Mouse (Mus musculus) c-Kit-positive CD71-positive TER-119-positive erythroid progenitor cells, embryonic 14.5 days (primary cell): ENCODE measurements at regions not wholly inside any gene's neighbourhood (a gene's known extent, or its start where the extent isn't known, plus 50 kb on each side); places are given as distances from the start of the nearest gene placed in this dataset.

Source experiments
- DNase-seq: peaks from one replicate; pipeline ENCODE4 v3.0.0-alpha.2; 2013; ENCODE audit warnings: low spot score

- no peak for DNase-seq
These were observed 51.3 kb upstream of the Tank start for GRCm38 (mm10) chr2:61527127-61527526.

- no peak for DNase-seq
These were observed 54.2 kb upstream of the Tank start for GRCm38 (mm10) chr2:61524060-61524734.

DNA sequence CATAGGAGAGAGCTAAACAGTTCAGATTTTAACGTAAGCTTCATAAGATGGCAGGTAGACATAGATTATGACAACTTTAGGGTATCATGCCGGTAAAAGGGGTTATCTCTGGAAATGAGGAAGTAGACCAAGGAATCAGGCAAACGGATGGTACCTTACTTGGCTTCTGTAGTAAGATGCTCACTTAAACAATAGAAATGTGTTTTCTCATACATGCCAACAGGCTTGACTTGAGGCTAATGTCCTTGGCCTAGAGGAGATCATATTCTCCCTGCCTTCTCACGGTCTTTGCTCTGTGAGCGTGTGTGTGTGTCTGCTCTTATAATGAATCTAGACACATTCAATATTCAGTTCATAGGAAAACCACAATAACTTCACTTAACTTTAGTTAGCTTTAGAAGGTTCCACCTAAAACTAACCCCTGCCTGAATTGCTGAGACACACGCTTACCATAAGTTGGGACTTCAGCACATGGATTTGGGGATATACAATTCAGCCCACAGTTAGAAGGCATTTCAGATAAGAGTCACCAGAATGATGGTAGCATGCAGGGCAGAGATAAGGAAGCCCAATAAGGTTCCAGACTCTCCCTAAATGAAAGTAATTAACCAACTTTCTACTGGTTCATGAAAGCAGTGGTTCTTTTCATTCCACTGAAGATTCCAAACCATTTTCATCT is 63.8 kb upstream of the Tank start:
- peak; percentile 66 for DNase-seq

DNA sequence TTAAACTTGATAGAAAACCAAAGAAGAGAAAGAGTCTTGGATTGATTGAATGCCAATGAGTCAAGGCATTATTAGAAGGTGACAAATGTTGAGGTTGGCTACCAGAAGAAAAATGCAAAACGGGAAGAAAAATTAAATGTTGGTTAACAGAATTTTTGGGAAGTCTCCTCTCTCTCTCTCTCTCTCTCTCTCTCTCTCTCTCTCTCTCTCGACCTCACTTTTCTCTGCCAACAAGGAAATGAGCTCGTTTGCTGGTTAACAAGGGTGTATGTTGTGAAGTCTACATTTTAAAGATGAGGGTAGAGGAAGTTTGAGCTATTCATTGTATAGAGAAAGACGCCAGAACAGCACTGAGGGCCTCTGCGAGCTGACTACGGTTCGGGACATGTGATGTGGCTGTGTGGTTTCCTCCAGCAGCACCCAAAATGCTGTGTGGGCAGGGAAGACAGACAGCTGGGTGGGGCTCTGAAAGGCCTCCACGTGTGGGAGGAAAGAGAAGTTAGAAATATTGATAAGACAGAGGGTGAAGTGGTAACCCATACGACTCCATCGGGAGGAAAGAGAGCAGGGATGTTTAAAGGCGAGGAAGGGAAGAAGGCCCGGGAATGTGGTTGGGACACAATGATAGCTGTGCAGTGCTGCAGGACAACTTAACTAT is 64.5 kb upstream of the Tank start:
- peak; percentile 77 for DNase-seq

GRCm38 (mm10) chr2:61503594-61503993 is 74.8 kb upstream of the Tank start:
- no peak for DNase-seq

DNA sequence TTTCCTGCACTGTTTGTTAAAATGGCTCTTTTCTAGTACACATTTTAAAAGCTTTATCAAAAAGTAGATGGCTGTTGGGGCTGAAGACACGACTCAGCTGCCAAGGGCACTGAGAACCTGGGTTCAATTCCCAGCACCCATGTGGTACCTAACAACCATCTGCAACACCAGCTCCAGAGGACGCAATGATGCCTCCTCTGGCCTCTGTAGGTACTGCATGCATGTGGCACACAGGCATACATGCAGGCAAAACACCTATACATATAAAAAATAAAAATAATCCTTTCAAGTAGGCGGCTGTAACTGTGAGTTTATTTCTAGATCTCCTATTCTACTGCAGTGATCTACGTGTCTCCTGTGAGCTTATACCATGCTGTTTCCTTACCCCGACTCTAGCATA is 76.5 kb upstream of the Tank start:
- DNase-seq = no peak

DNA sequence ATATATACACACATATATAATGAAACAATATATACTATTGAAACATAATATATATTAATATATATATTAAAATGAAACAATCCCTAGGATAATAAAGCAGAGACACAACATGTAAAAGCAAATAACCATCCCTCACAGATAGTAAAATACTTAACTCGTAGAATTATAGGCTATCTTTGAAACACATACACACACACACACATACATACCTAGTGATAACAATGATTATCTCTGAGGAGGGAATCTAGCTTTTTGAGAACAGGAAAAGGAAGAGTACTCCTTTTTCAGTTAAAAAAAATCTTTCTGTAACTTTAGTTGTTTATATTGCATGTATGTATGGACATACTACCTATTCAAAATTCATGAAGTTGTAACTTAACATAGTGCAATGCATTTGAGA is 79.1 kb upstream of the Tank start:
- DNase-seq = no peak

DNA sequence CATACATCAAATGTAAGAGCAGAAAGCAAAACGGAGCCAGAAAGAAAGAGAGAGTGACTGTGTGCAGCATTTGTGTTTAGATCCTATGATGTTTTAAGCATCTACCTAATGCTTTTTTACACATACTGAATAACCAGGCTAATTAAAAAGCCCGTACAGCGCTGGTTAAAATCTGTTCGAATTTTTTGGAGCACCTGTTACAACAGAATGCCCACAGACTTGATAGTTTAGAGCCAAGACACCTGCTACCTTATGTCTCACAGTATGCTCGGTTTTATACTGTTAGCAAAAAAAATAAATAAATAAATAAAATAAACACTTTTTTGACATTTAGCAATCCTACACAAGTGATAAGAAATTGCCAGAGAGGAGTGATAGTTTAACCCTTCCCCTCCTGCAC is 80.5 kb upstream of the Tank start:
- DNase-seq = no peak

DNA sequence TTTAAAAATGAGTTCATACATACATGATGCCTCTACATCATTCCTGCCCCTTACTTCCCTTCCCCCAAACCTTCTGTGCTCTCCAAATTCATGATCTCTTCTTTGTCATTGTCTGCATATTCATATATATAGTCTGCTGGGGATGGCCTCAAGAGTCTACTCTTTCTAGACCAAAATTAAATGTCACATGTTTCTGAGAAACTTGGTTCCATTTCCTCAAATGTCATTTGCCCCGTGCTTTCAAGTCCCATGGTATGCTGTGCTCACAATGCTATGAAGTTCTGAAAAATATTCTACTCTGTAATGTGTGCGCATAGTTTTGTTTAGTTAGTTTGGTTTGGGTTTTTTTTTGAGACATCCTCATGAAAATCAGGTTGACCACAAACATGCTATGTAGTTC is 81.4 kb upstream of the Tank start:
- DNase-seq = no peak

- DNase-seq = peak; percentile 75
These were observed 84.3 kb upstream of the Tank start for GRCm38 (mm10) chr2:61493918-61494712.

GRCm38 (mm10) chr2:61492043-61492743 is 86.2 kb upstream of the Tank start:
- DNase-seq = no peak

- no peak for DNase-seq
These were observed 87.8 kb upstream of the Tank start for GRCm38 (mm10) chr2:61490436-61491109.

- DNase-seq = no peak
These were observed 88.6 kb upstream of the Tank start for GRCm38 (mm10) chr2:61489762-61490161.

DNA sequence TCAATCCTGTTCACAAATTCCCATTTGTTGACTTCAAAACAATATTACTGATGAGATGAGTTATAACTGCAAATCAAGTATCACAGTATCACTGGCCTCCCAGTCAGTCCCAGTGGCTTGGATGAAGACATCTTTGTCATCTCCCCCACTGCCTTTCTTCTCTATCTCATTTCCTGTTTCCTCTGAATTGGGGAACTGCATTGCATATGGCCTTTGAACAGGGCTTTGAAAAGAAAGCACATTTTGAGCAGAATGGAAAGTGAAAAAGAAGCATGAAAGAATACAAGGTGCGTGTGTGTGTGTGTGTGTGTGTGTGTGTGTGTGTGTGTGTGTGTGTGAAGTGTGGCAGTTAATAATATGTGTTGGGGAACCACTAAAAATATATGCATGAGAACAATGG is 94.6 kb upstream of the Tank start:
- DNase-seq = no peak

DNA sequence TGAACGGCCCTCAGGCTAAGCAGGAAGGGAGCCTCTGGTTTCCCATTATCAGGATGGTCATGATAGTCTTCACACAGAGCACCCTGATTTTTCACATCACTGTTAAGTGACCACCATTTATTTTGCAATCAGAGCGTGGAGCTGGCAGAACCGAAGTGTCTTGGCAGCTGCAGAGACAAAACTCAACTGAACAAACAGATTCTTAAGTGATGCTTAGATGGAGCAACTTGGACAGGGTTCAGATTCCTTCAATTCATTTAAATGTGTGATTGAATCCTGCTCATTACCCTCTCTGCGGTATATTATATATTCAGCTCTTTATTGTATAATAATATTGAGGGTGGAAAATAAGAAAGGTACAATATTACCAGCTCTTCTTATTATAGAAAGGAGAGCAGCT is 101.7 kb upstream of the Tank start:
- no peak for DNase-seq

- DNase-seq = no peak
These were observed 103.8 kb upstream of the Tank start for GRCm38 (mm10) chr2:61474626-61475025.

- peak; percentile 58 for DNase-seq
These were observed 107.9 kb upstream of the Tank start for GRCm38 (mm10) chr2:61470521-61470920.

DNA sequence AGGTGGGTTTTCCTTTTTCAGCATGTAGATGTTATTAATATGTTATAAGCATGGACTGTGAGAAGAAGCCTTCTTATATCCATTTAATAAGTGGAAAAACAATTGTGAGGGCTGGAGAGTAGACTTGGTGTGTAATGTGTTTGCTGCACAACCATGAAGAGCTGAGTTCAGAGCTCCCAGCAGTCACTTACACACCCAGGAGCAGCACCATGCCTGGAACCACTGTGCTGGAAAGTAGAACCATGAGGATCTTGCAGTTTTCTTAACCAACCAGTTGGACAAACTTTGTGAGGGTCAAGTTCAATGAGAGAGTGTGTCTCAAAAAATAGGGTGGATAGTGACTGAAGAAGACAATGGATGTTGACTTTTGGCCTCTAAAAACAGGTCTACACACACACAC is 108.3 kb upstream of the Tank start:
- peak; percentile 10 for DNase-seq

GRCm38 (mm10) chr2:61455902-61456301 is 122.5 kb upstream of the Tank start:
- DNase-seq = peak; percentile 33

DNA sequence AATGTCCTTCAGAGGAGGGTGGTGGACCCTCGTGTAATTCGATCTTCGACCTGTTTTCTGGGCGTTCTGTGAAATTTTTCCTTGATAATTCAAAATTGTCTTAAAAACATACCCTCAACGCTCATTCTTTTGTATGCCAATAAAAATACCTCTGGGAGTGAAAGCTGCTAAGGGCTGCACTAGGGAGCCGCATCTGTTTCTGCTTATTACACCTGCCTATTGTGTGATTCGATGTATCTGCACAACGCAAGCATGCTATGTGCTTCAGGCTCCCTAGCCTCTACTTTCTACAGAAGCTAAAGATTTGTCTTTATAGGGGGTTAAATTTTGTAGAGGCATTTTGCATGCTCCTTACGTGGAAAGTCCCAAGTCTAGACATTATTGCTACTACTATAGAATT is 123.7 kb upstream of the Tank start:
- DNase-seq = no peak

DNA sequence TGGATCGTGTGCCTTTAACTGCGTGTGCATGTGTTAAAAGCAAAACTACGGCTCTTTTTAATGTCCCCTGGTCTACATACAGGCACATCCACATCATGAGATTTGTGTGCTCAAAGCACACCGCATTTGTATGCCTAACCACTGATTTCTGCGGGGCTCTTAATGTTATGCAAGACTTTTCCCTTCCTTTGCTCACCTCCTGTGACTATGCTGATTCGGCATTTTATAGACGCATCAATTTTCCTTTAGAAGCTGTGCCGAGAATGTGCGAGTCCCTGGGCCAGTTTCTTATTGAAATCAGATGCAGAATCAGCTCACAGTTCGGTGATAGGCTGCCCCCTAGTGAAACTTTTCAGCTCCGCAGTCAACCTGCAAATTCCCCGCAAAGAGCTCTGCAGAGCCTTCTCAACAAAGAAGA is 124.1 kb upstream of the Tank start:
- peak; percentile 54 for DNase-seq
